Mouse (Mus musculus) heart, adult 9 months (tissue): ENCODE results near the gene Surf6.
"Not testable (repeated sequence)": the region's sequence is repeated elsewhere in the genome, so short reads cannot be mapped to it uniquely, and the experiment has no call there.

Experiments used
- DNase-seq, 2 experiments: peaks; one replicate each; pipeline ENCODE4 v3.0.0; 2022; ENCODE audit warnings: low spot score in 2 of 2

The Surf6 gene

DNA sequence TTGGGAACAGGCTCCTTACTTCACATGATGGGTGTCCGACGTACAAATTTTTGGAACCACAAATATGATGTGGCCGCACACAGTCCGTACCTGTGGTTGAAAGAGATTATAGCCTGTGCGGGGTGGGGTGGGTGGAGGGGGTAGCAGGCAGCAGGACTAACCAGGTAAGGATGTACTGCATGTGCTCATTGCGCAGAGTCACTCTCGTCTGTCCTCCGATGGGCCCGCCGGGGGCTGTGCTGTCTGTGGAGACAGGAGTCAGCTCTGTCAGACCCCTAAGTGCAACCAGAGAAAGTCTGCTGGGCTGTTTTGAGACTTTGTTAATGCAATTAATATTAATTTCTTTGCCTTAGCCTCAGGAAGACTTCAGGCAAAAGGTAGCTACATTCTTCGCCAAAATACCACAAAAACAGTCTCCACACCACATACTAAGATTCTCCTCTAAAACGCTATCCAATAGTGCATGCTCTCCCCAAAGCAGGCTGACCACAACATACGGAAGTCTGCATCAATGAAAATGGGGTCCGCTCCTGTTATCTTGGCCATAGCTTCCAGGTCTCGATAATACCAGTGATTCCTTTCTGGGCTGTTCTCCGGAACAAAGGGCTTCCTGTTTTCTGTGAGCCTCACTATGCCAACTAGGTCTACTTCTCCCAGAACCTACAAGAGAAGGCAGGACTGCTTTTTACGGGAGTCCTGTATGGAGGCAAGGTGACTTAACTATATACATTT is 10.9 kb upstream of the Surf6 start:
- DNase-seq, result no peak

GRCm38 (mm10) chr2:26912253-26912770 is 9.6 kb upstream of the Surf6 start:
- no peak for DNase-seq

GRCm38 (mm10) chr2:26910994-26911765 is 8.5 kb upstream of the Surf6 start:
- no peak for DNase-seq

DNA sequence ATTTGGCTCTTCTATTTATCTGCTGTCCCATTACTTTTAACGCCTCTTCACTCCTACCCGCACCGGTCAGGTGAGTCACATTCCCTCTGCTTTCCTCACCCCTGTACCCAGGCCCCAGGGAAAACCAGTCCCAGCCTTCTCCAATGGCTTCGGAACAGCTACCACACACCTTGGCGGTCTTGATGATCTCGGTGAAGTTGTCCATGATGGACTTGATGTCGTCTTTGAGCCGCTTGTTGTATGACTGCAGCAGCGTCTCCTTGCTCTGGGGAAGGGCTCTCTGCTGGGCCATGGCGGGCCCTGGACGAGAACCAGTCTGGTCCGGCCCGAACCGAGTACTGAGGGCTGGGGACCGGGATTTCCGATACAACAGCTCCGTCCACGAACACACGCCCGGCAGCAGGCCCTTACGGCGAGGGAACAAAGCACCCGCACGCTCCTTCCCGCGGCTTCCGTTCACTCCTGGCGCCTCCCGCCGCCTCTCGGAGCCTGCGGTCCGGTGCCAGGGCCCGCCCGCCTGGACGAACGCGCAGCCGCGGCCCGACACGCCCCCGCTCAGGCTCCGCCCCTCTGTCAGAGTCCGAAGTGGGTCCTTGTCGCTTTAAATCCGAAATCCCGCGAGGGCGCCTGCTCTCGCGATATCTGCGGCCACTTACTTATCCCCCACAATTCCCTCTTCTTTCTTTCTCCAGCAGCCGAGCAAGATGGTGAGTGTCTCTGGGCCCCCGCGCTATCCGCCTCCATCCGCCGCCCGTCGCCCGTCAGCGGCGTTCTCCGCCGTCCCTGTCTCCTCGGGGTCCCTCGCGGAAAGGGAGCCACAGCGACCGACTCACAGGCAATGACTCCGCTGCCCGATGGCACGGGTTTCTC is 7.7 kb upstream of the Surf6 start, which contains the start of the genes Med22 and Rpl7a:
Gene Med22 (minus strand): TSS at position 554 of the 870 bp plus-strand sequence.
Gene Rpl7a (plus strand): TSS at position 641 of the 870 bp plus-strand sequence.
- peak; percentile 99 to 100 for DNase-seq

DNA sequence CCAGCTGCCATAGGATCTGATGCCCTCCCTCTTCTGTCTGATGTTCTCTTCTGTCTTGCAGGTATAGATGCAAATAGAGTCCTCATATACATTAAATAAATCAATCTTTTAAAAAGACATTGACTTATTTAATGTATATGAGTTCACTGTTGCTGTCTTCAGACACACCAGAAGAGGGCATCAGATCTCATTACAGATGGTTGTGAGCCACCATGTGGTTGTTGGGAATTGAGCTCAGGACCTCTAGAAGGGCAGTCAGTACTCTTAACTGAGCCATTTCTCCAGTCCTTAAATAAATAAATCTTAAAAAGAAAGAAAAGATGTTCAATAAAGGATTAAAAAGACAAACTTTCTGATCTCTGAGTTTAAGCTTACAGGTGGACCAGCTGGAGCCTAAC is 6.7 kb upstream of the Surf6 start:
- DNase-seq, result no peak

GRCm38 (mm10) chr2:26908710-26909386 is 6.2 kb upstream of the Surf6 start:
- no peak for DNase-seq

DNA sequence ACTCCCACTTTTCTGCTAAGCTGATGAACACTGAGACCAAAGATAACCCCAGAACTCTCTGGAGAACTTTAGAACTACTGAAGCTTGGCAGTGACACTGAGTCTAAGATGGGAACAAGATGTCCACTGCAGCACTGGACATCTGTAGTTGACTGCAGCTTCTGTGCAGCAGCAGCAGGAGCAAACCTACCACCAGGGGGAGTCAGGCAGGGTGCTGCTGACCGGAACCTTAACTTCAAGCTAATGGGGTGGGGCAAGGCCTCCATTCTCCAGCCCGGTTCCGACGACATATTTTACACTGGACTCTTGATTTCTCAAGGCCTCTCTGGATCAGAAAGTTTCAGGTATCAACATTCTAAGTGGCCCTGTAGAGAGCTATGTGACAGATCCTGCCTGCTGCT is 4.4 kb upstream of the Surf6 start:
- no peak for DNase-seq

DNA sequence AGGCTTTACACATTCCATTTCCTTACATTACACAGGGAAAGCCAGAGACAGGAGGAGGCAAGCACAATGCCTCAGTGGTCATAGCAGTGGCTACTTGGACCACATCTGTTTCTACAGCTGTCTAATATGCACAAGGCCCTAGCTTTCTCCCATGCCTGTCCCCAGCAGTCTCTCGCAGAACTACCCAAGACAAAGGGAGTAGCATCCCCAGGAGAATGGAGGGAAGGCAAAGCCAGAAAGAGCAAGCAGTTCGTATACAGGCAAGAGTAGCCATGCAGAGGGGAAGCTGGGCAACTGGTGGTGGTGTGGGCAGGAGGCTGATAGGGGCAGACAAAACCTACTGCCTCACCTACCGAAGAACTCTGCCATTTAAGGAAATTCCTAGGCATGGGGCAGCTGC is 3.8 kb upstream of the Surf6 start:
- no peak for DNase-seq

DNA sequence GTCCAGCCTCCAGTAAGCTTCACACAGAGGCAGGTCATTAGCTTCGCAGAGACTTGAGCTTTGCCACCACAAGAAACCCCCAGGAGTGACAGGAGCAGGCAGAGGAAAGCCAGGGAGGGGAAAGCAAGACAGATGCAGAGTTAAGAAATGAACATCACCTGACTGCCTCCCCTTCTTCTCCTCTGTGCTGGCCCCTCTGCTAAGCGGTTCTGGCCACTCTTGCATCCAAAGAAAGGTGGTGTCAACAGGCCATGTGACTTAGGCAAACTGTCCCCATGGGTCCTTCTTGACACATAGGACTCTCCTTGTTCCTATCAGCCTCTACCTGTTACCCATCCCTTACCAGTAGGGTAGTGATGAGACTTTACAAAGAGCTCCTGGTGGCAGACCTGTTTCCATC is 3.3 kb upstream of the Surf6 start:
- DNase-seq, result no peak

- no peak for DNase-seq
Observed at GRCm38 (mm10) chr2:26903311-26903710, 632 bp upstream of the Surf6 start.

DNA sequence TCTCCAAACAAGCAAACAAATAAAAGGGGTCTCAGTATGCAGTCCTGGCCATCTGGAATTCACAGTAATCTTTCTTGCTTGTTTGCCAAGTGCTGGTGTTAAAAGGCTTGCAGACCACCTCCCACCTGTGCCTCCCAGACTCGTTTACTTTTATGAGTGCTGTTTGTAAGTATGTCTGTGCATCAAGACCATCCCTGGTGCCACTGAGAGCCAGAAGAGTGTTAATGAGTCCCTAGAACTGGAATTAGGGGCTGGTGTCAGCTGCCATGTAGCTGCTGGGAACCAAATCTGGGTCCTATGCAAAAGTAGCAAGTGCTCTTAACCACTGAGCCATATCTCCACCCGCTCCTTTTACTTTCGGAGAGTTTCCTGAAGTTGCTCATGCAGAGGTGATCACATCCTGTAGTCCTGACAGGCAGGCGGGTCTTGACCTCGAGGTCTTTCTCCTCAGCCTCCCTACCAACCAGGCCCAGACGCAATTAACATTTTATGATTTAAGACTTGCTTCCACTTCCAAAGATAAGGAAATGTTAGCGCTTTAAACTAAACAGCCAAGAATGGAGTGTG is 762 bp downstream of the Surf6 start:
- DNase-seq, result no peak

DNA sequence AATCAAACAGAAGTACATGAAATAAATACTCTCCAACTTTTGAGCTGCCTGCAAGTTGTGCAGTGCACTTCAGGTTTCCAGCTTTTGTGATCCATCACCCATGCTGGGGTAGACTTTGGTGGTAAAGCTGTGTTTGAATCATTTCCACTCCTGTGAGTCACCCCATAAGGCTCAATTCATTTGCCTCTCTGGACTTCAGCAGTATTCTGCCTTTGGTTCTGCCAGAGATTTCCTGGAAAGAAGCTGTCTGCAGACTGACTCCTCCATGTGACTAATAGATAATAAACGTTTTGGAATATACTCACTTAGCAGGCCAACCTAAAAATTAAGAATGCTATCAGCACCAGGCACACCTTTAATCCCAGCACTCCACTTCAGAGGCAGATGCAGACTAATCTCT is 1.9 kb downstream of the Surf6 start:
- no peak for DNase-seq

- no peak for DNase-seq
Observed at GRCm38 (mm10) chr2:26895898-26896297, 6.8 kb downstream of the Surf6 start.

- not testable (repeated sequence) for DNase-seq
Observed at GRCm38 (mm10) chr2:26886170-26886569, 16.5 kb downstream of the Surf6 start.

DNA sequence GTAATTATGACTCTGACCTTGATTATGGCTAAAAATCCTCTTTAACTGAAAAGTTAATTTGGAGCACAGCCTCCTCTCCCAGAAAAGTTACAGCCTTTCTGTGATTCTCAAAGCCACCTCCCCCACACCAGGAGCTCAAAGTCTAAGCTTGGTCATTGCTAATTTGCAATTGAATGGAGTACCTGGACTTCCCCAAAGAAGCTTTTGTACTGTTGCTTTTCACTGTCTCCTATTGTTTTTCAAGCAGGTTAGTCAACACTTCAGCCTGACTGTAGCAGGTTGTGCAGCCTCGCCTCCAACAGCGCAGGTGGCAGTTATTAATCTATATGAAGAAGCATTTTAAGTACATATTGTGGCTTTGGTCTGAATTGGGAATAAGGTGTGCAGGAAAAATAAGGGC is 17.1 kb downstream of the Surf6 start:
- not testable (repeated sequence) for DNase-seq

- no peak for DNase-seq
Observed at GRCm38 (mm10) chr2:26878571-26878970, 24.1 kb downstream of the Surf6 start.

DNA sequence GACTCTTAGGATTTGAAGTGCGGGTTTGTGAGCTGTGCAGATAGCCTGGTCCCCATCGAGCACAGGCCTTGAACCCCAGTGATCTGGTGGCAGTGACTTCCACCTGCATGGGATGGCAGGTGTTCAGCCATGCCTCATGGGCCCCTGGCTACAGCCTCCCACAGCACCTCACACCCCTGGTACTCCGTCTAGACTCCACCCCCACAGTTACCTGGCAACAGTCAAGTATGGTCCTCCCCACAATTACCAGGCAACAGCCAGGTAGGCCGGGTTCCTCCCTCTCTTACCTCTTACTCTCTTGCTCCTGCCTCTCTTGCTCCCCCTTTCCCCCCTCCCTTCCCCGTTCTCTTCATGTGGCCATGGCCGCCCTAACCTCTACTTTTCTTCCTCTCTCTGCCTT is 32.0 kb downstream of the Surf6 start:
- no peak for DNase-seq

DNA sequence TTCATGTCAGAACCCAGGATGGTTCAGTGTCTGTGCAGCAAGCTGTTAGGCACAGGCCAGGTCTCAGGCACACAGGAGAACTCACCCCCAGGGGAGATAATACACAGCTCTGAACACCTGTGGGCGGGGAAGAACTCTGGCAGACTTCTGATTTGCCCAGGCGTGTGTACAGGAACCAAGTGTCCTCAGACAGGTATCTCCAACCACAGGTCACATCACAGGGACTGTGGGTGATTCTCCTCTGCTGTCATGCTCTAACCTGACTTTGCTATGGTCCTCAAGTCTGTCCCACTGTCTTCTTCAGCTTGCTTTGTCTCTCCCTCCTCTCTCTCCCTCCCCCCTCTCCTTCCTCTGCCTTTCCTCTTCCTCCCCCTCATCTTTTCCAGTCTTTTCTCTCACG is 37.8 kb downstream of the Surf6 start, which contains the start of gene Abo:
Gene Abo (minus strand): TSS at position 101 of the 400 bp plus-strand sequence.
- no peak for DNase-seq

GRCm38 (mm10) chr2:26862856-26863255 is 39.8 kb downstream of the Surf6 start:
- DNase-seq, result no peak

GRCm38 (mm10) chr2:26847706-26848105 is 55.0 kb downstream of the Surf6 start:
- no peak for DNase-seq
